Mouse (Mus musculus) midbrain, embryonic 14.5 days (tissue): ENCODE data around the gene Malrd1. TPM values are rescaled to one million over a fixed set of nuclear protein-coding genes. Genes with fewer than 3 reads are reported as not detected.
"Not testable (repeated sequence)": the region's sequence is repeated elsewhere in the genome, so short reads cannot be mapped to it uniquely, and the experiment has no call there.

ENCODE experiments used
- ATAC-seq: fragments of 200-750 bp; cut with Nextera tagmentation; 2 replicates; pipeline ENCODE4 v1.8.0; 2017; ENCODE audit warnings: moderate number of reproducible peaks, moderate library complexity; ENCODE audit not compliant: low FRiP score, low TSS enrichment
- DNase-seq: peaks from one replicate; pipeline ENCODE4 v3.0.0-alpha.2; 2015
- H3K27ac ChIP-seq: fragments of 300-500 bp; sonication (generic); replicated peaks from 2 replicates; pipeline ENCODE4 v1.5.1; 2014; ENCODE audit warnings: mild to moderate bottlenecking, low read depth, low read length, moderate library complexity
- H3K27me3 ChIP-seq: fragments of 300-500 bp; sonication (generic); 2 replicates; pipeline ENCODE4 v1.6.1; 2014; ENCODE audit warnings: low read length, control low read depth, mixed read lengths; ENCODE audit not compliant: control insufficient read depth, insufficient read depth
- H3K36me3 ChIP-seq: fragments of 300-500 bp; sonication (generic); 2 replicates; pipeline ENCODE4 v1.6.1; 2014; ENCODE audit warnings: low read length, control low read depth; ENCODE audit not compliant: control insufficient read depth, insufficient read depth
- H3K4me1 ChIP-seq: fragments of 300-500 bp; sonication (generic); 2 replicates; pipeline ENCODE4 v1.6.1; 2014; ENCODE audit warnings: mild to moderate bottlenecking, antibody characterized with exemption, low read length, control low read depth; ENCODE audit not compliant: control insufficient read depth, insufficient read depth
- H3K4me2 ChIP-seq: fragments of 300-500 bp; sonication (generic); 2 replicates; pipeline ENCODE4 v1.6.1; 2014; ENCODE audit warnings: mild to moderate bottlenecking, low read length, moderate library complexity
- H3K4me3 ChIP-seq: fragments of 300-500 bp; sonication (generic); replicated peaks from 2 replicates; pipeline ENCODE4 v1.5.1; 2014; ENCODE audit warnings: low read depth, low read length
- H3K9ac ChIP-seq: fragments of 300-500 bp; sonication (generic); replicated peaks from 2 replicates; pipeline ENCODE4 v1.6.1; 2014; ENCODE audit warnings: mild to moderate bottlenecking, low read length, moderate library complexity
- H3K9me3 ChIP-seq: fragments of 300-500 bp; sonication (generic); 2 replicates; pipeline ENCODE4 v1.6.1; 2016; ENCODE audit warnings: low read length, control low read depth, mixed read lengths; ENCODE audit not compliant: control insufficient read depth
- WGBS: fragments of 180-500 bp; shearing (Covaris S2); extraction: QIAGEN DNeasy Blood & Tissue Kit; methylation state at CpG from one replicate; pipeline ENCODE4 v1.1.7; 2014; 5-methylcytosine and 5-hydroxymethylcytosine counted together
- polyA plus RNA-seq: library from polyadenylated mRNA; unstranded; fragments of >200 nt; fragmentation: Nextera tagmentation; extraction: Ambion mirVana; gene quantifications from 2 replicates; pipeline ENCODE4 v1.2.1, GENCODE M21; 2014

The Malrd1 gene
- polyA plus RNA-seq, 1 experiment from 2014 or later: 0.13 TPM

DNA sequence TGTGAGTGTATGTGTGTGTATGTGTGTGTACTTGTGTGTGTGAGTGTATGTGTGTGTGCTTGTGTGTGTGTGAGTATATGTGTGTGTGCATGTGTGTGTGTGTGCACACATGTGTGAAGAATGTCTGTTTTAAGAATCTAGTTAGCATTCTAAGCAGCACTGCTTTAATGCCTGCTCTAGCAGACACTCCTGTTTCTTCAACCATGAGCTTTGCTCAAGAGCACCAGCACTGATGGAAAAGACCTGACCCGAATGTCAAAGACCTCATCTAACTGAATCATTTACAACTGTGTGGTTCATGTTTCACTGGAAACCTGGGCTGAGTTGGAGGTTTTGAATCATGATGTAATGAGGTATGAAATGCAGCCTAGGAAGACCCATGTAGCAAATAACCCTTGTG, 406.1 kb downstream of the Malrd1 start:
- Histone ChIP-seq H3K4me1 (no peaks in the 10 kb centered on the region), H3K9me3 (no peaks in the 10 kb centered on the region), H3K9ac (no peak overlapping the region), H3K4me2 (no peak overlapping the region), H3K27ac (no peak overlapping the region), H3K4me3 (no peak overlapping the region), H3K27me3 (no peaks in the 10 kb centered on the region), H3K36me3 (no peaks in the 10 kb centered on the region)
- 78% methylated on average over 1 of the region's 1 CpGs for WGBS
- DNase-seq (peak; percentile 20), ATAC-seq (no peak; the same call in 1 of the 2 replicates)

DNA sequence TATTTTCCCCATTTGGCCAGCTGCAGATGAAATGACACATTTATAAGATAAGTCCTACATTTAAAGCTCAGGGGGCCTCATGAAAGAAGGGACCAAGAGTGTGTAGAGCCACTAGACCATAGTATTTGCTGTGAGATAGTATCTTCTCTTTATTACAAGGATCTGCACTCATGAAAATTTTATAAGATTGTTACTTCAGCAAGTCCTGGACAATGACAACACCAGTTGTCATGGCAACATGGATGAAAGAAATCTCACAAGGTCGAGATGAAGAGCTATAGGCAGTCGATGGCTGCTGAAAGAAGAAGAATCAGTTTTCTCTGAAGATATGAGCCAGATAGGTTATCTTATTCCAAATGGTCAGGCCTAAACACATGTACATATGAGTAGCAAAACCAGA, 476.6 kb downstream of the Malrd1 start:
- no peak overlapping the region for H3K27ac ChIP-seq
- no peaks in the 10 kb centered on the region for H3K9me3 ChIP-seq
- no peaks in the 10 kb centered on the region for H3K36me3 ChIP-seq
- no peak overlapping the region for H3K4me2 ChIP-seq
- no peaks in the 10 kb centered on the region for H3K27me3 ChIP-seq
- ATAC-seq: peak; percentile 34; the same call in 1 of the 2 replicates
- no peak overlapping the region for H3K9ac ChIP-seq
- no peaks in the 10 kb centered on the region for H3K4me1 ChIP-seq
- peak; percentile 62 for DNase-seq
- WGBS: 7% methylated on average over 2 of the region's 2 CpGs
- no peak overlapping the region for H3K4me3 ChIP-seq

DNA sequence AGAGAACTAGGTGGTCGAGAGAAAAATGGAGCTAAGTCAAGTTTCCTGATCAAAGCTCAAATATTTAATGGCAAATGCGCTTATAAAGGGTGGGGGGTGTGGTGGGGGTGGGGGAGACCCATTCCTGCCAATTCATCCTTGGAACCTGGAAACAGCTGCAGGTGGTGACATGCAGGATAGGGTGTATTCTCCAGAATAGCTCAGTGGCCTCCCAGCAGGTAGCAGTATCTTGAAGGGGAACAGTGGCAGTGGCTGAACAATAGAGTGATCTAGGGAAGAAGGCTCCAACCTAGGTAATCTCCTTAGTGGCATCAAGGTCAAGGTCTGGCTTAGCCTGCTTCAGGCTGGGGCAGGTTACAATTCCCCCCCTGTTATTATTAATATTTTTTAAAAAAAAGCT, 490.8 kb downstream of the Malrd1 start:
- H3K27me3 ChIP-seq, H3K4me1 ChIP-seq, H3K9me3 ChIP-seq, H3K4me2 ChIP-seq, H3K4me3 ChIP-seq, H3K9ac ChIP-seq, ATAC-seq, H3K27ac ChIP-seq, H3K36me3 ChIP-seq, DNase-seq: not testable (repeated sequence)
- WGBS: 85% methylated on average over 2 of the region's 2 CpGs

DNA sequence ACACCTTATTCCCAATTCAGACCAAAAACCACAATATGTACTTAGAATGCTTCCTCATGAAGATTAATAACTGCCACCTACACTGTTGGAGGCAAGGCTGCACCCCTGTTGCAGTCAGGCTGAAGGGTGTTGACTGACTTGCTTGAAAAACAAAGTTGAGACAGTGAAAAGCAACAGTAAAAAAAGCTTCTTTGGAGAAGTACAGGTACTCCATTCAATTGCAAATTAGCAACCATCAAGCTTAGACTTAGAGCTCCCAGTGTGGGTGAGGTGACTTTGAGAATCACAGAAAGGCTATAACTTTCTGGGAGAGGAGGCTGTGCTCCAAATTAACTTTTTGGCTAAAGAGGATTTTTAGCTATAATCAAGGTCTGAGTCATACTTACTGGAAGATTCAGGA, 491.4 kb downstream of the Malrd1 start:
- ATAC-seq, H3K9ac ChIP-seq, H3K36me3 ChIP-seq, DNase-seq, H3K27ac ChIP-seq, H3K4me1 ChIP-seq, H3K27me3 ChIP-seq, H3K4me2 ChIP-seq, H3K4me3 ChIP-seq, H3K9me3 ChIP-seq: not testable (repeated sequence)

DNA sequence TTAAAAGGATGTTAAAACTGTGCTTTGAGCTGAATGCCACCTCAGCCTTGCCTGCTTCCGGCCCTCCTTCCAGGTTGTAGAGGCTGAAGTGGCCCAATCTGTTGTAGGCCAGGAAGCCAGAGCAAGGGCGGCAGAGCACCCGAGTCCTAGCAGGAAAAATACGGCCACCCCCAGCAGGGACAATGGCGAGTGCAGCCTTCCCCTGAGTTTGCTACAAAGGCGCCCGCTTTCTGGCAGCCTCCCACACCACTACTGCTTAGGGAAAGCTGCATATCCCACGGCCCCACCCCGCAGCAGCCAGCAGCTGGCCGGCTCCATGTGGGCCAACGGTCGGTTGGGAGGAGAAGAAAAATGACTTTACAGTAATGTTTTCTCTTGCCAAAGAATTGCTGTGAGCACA, 503.5 kb downstream of the Malrd1 start:
- Histone ChIP-seq H3K9me3 (no peaks in the 10 kb centered on the region), H3K27ac (no peak overlapping the region), H3K36me3 (no peaks in the 10 kb centered on the region), H3K4me2 (no peak overlapping the region), H3K4me3 (no peak overlapping the region), H3K4me1 (no peaks in the 10 kb centered on the region), H3K27me3 (no peaks in the 10 kb centered on the region), H3K9ac (no peak overlapping the region)
- DNase-seq (peak; percentile 2), ATAC-seq (no peak)
- WGBS: 42% methylated on average over 12 of the region's 12 CpGs

DNA sequence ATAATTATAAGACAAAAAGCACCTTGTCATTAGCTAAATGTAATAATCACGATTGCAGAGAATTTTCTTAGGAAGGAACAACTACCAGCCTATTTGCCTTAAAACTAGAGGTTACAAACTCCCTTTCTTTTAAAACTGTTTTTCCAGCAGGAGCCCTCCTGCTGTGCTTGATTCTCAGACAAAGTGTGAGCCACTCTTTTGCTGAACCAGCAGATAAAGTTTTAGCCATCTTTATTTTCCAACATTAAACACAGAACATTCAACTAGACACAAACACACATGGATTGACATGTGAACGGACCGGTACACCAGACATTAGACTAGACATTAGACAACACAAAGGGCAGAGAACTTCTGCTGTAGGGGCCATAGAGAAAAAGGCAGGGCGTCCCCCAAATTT, 505.3 kb downstream of the Malrd1 start:
- H3K4me2 ChIP-seq: no peak overlapping the region
- H3K9ac ChIP-seq: no peak overlapping the region
- H3K4me1 ChIP-seq: no peaks in the 10 kb centered on the region
- WGBS: 60% methylated on average over 4 of the region's 4 CpGs
- H3K36me3 ChIP-seq: no peaks in the 10 kb centered on the region
- H3K27ac ChIP-seq: no peak overlapping the region
- no peak overlapping the region for H3K4me3 ChIP-seq
- DNase-seq (no peak), ATAC-seq (no peak)
- no peaks in the 10 kb centered on the region for H3K9me3 ChIP-seq
- H3K27me3 ChIP-seq: no peaks in the 10 kb centered on the region

DNA sequence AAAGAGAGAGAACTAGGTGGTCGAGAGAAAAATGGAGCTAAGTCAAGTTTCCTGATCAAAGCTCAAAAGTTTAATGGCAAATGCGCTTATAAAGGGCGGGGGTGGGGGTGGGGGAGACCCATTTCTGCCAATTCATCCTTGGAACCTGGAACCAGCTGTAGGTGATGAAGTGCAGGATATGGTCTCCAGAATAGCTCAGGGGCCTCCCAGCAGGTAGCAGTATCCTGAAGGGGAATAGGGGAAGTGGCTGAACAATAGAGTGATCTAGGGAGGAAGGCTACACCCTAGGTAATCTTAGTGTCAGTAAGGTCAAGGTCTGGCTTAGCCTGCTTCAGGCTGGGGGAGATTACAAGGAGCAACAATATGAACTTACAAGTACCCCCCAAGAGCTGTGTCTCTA, 506.5 kb downstream of the Malrd1 start:
- H3K36me3 ChIP-seq: no peaks in the 10 kb centered on the region
- no peak overlapping the region for H3K27ac ChIP-seq
- H3K9me3 ChIP-seq: no peaks in the 10 kb centered on the region
- H3K27me3 ChIP-seq: no peaks in the 10 kb centered on the region
- no peak overlapping the region for H3K4me3 ChIP-seq
- no peak overlapping the region for H3K9ac ChIP-seq
- DNase-seq (no peak), ATAC-seq (no peak)
- H3K4me2 ChIP-seq: no peak overlapping the region
- no peaks in the 10 kb centered on the region for H3K4me1 ChIP-seq
- 53% methylated on average over 3 of the region's 3 CpGs for WGBS

DNA sequence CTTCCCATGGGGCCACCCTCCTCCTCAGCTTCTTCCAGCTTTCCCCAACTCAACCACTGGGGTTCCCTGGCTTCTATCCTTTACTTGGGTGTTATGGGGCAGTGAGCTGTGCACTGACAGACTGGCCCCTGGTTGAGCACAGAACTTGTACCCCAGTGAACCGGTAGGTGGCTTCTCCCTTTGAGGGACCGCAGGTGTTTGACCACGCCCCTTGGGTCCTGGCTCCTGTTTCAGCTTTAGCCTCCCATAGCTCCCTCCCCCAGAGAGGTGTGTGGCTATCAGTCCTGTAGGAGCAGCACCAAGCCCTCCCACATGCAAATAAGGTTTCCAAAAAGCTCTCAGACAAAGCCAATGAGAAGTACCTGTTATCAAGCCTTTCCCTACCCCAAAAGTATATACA, 584.4 kb downstream of the Malrd1 start:
- Histone ChIP-seq H3K9me3 (no peaks in the 10 kb centered on the region), H3K27me3 (no peaks in the 10 kb centered on the region), H3K4me1 (no peaks in the 10 kb centered on the region), H3K36me3 (no peaks in the 10 kb centered on the region), H3K9ac (no peak overlapping the region), H3K4me3 (no peak overlapping the region), H3K27ac (no peak overlapping the region), H3K4me2 (no peak overlapping the region)
- DNase-seq (no peak), ATAC-seq (peak; percentile 14; the same call in 1 of the 2 replicates)
- WGBS: 58% methylated on average over 3 of the region's 3 CpGs

DNA sequence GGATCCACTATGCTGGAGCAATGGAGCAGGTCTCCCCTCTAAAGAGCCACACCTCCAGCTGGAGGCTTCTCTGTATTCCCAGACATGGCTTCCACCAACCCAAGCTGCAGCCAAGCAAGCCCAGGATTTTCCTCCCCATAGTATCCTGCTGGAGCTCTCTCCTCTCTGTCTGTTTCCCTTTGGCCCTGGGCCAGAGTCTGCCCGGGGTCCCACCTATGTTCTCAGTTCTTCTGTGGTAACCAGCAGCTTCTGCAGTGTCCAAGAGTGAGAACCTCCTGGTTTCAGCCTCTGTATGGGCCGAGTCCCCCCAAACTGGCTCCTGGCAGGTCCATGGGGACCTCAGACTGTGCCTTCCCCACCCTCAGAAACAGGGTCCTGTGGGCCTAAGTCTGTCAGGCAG, 587.1 kb downstream of the Malrd1 start:
- 83% methylated on average over 2 of the region's 2 CpGs for WGBS
- H3K4me3 ChIP-seq: no peak overlapping the region
- no peaks in the 10 kb centered on the region for H3K27me3 ChIP-seq
- DNase-seq: no peak
- H3K4me1 ChIP-seq: no peaks in the 10 kb centered on the region
- no peaks in the 10 kb centered on the region for H3K36me3 ChIP-seq
- no peak overlapping the region for H3K27ac ChIP-seq
- no peak overlapping the region for H3K4me2 ChIP-seq
- no peaks in the 10 kb centered on the region for H3K9me3 ChIP-seq
- no peak overlapping the region for H3K9ac ChIP-seq
- 0 out of 2 replicates have a peak, but pooled peaks have one; percentile 28 for ATAC-seq
